Mouse (Mus musculus): ENCODE data around the gene Plekhm2. TPM values are rescaled to one million over a fixed set of nuclear protein-coding genes. Genes with fewer than 3 reads are reported as not detected.

The Plekhm2 gene
- total RNA-seq, 2 experiments from 2014 or later, result 94.6 to 96.9 TPM

- DNase-seq (ENCODE audit: low spot score in 2 of 2), result no peak
Measured at GRCm38 (mm10) chr4:141635991-141636390, 28.7 kb downstream of the Plekhm2 start.

DNA sequence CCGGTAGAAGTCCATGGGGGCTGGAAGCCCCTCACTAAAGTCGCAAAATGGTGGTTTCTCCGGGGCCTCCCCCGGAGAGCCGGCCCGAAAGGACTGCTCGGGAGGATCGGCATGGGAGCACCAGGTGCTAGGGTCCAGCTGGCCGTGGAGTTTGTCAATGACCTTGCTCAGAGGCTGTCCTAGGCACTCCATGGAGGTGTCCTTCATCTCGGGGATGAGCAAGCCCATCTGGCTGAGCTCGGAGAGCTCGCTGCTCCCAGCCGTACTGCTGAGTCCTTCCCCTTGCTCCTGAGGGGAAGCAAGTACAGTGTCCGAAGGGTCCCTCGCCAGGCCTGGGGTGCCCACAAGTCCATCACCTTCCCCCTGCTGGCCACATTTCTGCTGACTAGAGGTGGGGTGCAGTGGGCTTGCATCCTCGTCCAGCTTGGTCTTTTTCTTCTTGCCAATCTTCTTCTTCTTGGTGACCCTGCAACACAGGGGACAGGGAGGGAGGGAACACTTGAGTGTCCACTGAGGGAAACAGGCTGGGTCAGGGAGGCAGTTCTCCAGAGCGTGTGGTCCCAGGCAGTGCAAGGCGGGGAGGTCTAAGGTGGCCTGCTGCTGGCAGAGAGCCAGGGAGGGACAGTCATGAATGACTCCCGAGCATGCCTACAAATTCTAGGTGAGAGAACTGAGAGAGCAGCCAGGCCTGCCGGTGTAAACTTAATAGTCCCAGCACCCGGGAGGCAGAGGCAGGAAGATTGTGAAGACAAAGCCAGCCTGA is 32.4 kb downstream of the Plekhm2 start:
- no peak for DNase-seq (ENCODE audit: low spot score in 2 of 2)

DNA sequence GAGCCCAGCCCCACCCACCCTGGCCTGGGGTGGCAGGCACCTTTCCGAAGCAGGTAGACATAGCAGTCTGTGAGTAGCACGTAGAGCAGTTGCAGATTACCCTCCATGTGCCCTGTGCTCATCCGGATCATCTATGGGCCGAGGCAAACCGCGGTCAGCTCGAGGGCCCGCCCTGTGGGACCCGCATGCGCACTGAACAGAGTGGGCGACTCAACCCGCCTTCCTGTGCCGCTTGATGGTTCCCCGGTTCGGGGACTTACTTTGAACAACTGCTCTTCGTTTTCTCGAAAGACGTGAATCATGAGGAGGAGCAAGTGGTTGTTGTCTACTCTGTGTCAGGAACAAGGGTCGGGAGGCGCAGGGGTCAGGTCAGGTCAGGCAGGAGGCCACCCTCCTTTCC is 33.4 kb downstream of the Plekhm2 start:
- no peak for DNase-seq (ENCODE audit: low spot score in 2 of 2)

- DNase-seq (ENCODE audit: low spot score in 2 of 2), result no peak
Measured at GRCm38 (mm10) chr4:141630021-141630420, 34.7 kb downstream of the Plekhm2 start.

- no peak for DNase-seq (ENCODE audit: low spot score in 2 of 2)
Measured at GRCm38 (mm10) chr4:141628661-141629060, 36.0 kb downstream of the Plekhm2 start.

GRCm38 (mm10) chr4:141627502-141627901 is 37.2 kb downstream of the Plekhm2 start:
- no peak for DNase-seq (ENCODE audit: low spot score in 2 of 2)

- DNase-seq (ENCODE audit: low spot score in 2 of 2), result no peak
Measured at GRCm38 (mm10) chr4:141625774-141626550, 38.7 kb downstream of the Plekhm2 start.

DNA sequence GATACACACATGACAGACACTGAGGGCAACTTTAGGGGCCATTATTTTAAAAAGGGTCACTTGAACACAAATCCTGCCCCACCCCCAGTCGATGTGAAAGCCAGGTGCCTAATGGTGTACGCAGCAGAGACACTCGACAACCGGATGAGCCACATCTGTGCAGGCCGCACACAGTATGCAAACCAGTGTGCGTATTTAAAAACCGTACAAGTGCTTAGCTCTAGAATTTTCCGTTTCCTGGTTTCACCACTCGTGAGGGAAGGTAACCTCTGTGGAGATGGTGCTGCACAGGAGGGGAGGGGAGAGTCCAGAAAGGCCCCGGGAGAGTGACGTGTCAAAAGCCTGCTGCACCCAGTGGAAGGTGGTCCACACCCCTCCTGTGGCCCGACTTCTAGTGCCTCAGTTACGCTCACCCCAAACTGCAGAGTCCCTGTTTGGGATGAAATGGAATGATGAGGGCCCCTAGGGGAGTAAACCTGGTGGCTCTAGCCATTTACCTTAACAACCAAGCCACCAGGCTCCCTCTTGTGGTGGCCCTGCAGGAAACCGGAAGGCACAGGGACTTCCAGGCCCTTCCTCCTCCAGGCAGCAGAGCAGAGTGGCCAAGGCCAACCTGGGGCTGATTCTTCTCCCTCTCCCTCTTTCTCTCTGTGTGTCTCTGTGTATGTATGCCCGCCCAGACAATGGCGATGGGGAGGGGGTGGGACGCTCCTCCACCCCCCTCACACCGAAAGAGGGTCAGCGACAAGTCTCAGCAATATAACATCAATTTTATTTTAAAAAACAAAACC is 39.5 kb downstream of the Plekhm2 start:
- peak in 1 of 2 experiments; percentile 34 for DNase-seq (ENCODE audit: low spot score in 2 of 2)

DNA sequence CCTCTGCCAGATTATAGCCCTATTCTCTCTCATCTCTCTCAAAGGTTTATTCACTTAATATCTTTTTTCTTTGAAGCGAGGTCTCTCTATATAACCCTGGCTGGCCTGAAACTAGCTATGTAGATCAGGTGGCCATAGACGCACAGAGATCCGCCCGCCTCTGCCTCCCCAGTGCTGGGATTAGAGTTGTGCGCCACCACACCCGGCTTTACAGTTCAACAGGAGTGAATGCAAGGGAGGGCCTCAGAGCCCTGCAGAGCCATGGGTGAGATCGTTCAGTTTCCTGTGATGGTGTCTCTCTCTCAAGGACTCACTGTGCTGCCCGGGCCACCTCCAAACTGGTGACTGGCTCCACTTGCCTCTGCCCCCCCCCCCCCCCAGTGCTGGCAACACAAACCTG is 40.6 kb downstream of the Plekhm2 start:
- no peak for DNase-seq (ENCODE audit: low spot score in 2 of 2)

DNA sequence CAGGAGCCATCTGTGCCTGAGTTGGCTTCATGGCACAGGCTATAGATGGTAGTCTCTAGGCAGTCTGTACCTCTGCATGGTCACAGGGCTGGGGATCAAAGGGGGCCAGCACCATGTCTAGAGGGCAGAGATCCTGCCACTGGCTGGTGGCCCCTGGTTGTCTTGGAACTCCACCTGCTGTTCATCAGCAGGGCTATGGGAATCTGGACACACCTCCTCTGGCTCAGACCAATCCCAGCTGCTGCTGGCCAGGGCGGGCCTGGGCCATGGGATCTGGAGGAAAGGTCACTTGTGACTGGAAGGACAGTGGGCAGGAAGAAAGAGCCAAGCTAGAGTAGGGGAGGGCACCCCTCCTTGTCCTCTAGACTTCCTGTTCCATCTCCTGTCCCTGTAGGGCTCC is 41.0 kb downstream of the Plekhm2 start, which contains the start of gene Slc25a34:
TSS of gene Slc25a34 (minus strand) at position 156 of the 400 bp plus-strand sequence.
- DNase-seq (ENCODE audit: low spot score in 2 of 2), result no peak

- no peak for DNase-seq (ENCODE audit: low spot score in 2 of 2)
Measured at GRCm38 (mm10) chr4:141623037-141623436, 41.7 kb downstream of the Plekhm2 start.

GRCm38 (mm10) chr4:141622580-141622979 is 42.1 kb downstream of the Plekhm2 start:
- no peak for DNase-seq (ENCODE audit: low spot score in 2 of 2)

GRCm38 (mm10) chr4:141622091-141622490 is 42.6 kb downstream of the Plekhm2 start:
- DNase-seq (ENCODE audit: low spot score in 2 of 2), result no peak

- DNase-seq (ENCODE audit: low spot score in 2 of 2), result no peak
Measured at GRCm38 (mm10) chr4:141621297-141621696, 43.4 kb downstream of the Plekhm2 start.

- DNase-seq (ENCODE audit: low spot score in 2 of 2), result no peak
Measured at GRCm38 (mm10) chr4:141619299-141619883, 45.3 kb downstream of the Plekhm2 start.

DNA sequence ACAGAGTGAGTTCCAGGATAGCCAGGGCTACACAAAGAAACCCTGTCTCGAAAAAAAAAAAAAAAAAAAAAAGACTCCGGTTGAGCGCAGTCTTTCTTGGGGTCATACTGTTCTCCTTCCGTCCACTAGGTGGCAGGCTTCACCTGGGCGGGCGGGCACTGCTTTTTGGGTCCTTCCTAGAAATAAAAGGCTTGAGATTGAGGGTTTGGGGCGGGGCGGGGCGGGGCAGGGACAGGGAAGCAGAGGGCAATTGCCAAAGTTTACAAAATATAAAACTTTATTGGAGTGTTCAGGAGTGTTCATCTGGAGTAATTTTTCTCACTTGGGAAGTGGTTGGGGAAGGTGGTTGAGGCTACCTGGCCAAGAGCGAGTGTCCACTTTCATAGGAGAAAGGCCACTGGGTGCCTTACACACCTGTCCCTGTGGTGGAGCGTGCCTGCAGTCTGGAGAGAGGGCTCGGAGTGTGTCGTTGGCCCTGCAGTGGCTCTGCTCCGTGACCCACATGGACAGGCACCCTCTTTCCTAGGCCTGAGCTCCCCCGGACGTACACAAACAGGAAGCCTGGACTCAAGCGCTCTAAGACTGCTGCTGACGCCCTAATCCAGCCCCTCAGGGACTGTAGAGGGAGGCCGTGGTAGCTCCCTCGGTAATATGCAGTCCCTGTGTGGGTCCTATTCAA is 46.0 kb downstream of the Plekhm2 start, which contains the start of gene Tmem82:
TSS of gene Tmem82 (minus strand) at position 69 of the 679 bp plus-strand sequence.
- peak; percentile 36 to 56 for DNase-seq (ENCODE audit: low spot score in 2 of 2)

- DNase-seq (ENCODE audit: low spot score in 2 of 2), result no peak
Measured at GRCm38 (mm10) chr4:141617863-141618564, 46.7 kb downstream of the Plekhm2 start.

DNA sequence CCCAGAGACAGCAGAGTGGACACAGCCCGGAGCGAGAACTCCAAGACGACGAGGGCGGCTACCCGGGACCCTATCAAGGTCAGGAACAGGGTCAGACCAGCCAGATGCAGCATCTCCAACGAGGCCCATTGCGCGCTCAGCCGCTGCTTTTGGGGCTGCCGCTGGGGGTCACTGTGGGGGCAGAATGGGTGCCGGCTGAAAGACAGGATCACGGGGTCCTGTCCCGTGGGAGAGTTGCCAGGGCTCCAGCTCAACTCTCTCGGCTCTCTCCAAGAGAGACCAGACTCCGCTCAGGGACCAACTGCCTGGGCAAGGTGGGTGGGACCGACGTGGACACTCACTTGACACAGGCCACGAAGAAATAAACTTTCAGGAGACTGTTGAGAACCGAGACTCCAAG is 47.4 kb downstream of the Plekhm2 start:
- peak; percentile 52 to 53 for DNase-seq (ENCODE audit: low spot score in 2 of 2)

GRCm38 (mm10) chr4:141616811-141617210 is 47.9 kb downstream of the Plekhm2 start:
- DNase-seq (ENCODE audit: low spot score in 2 of 2), result no peak

DNA sequence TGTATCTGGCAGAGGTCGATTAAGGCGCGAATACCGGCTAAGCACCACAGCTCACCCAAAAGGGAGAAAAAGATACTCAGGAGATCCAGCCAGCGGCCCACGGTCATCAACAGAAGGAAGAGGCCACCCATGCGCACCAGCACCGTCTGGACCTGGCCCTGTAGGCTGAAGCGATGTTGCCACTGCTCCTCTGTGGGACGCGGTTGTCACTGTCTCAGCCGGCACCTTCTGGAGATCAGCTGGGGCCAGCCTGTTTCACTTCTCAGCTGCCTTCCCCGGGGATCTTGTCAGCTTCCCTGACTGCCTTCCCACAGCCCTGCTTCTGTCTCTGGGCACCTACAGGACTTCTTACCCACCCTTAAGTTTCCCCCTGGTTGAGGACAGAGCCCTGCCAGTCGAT is 49.8 kb downstream of the Plekhm2 start:
- no peak for DNase-seq (ENCODE audit: low spot score in 2 of 2)
